Mouse (Mus musculus) fat pad, adult 2 months (tissue): ENCODE measurements around the gene Prkca.
A peak's percentile ranks its signal among the peaks of the same experiment; 100 is the strongest.

Source experiments
- DNase-seq: peaks from one replicate; pipeline ENCODE4 v3.0.0-alpha.2; 2011; ENCODE audit warnings: low read depth, low spot score; ENCODE audit errors: extremely low read depth

Prkca gene

DNA sequence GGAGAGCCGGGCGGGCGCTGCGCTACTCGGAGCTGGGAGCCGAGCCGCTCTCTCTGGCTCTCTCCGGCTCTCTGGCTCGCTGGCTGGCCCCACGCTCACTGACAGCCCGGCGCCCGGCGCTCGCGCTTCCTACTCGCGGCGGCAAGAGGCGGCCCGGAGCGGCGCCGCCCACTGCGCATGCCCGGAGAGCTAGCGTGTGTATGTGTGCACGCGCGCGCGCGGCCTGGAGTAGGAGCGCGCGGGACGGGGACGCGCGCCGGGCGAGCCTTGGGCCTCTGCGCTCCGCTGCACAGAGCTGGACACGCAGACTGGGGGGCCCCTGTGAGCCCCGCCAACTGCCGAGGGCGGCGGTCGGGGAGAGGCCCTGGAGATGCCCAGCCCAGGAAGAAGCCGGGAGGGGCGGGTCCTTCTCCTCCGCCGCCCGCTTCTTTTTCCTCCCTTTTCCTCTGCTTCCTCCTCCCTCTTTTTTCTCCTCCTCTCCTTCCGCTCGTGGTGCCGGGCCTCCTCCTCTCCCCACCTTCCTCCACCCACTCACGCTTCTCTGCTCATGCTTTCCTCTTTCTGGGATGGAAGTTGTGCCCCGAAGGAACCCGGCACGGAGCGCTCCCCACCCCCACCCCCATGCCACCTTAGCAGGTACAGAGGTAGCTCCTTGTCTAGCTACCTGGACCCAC lies at the start of gene Prkca:
Gene Prkca, minus strand, starts transcription at position 140 of the 674 bp plus-strand sequence.
- no peak for DNase-seq

DNA sequence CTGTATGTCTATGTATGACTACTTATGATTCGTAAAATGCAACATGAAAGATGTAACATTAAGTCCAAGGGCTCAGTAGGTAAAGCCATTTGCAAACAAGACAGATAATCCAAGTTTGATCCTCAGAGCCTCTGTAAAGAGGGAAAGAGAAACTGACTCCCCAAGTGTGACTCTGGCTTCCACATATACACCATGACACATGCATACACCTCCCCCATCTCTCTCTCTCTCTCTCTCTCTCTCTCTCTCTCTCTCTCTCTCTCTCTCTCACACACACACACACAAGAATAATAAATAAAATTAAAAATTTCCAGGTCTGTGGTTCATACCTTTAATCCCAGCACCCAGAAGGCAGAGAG lies 41.9 kb upstream of the Prkca start:
- no peak for DNase-seq

DNA sequence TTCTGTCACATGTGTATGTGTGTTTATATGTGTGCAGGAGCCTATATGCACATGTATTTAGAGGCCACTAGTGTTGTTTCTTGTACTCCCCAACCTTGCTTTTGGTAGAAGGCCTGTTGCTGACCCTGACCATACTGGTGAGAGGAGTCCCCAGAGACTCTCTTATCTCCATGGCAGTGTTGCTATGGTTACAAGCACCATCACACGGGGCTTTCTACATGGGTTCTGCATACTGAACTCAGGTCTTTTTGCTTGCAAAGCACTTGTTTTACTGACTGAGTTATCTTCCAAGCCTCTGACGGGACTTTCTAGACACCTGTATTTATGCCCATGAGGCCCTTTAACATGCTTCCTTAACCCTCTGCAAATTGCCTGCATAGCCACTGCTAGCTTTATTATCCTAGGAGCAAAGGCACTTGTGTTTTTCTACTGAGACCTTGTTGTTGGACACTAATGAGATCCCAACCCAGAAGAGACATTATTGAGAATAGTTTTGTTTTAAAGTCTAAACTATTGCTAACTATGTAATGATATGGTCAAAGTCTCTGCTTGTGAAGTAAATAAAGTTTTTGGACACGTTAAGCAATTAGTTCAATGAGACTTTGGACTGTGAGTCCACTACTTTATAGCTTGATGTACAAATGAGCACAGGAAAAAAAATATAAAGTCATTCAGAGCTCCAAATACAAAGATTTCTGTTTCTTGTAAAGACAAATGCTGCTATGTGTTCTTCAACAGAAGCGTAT lies 41.4 kb upstream of the Prkca start:
- DNase-seq: no peak

DNA sequence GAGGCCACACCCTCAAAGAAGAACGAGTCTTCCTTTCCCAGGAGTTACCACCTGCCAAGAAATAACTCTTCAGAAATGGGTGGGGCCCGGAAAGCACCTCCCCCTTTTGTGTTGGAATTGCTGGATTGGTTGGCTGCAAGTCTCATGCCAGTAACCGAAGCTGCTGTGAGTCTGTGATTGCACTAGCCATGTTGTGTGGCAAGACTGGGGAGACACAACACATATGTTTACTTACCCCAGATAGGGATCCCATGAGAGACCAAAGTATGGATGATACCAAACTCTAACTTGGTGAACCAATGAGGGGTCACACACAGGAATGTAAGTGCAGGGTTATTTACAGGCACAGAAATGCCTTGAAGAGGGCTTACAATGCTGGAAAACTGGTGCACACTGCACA lies 38.9 kb upstream of the Prkca start:
- DNase-seq: no peak

DNA sequence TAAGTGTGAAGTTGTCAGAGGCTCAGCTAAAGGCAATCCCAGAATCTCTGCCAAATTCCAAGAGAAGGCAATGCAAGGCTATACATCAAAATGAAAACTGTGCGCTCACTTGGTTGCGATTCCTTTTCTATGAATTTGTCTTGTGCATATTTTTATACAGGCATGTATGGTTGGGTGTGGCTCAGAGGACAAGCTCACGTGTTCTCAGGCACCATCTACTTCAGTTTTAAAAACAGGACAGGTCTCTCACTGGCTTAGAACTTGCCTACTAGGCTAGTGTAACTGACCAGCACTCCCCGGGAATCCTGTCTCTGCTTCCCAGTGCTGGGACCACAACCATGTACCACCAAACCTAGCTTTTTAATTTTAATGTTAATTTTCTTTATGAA lies 34.6 kb upstream of the Prkca start:
- DNase-seq: no peak

DNA sequence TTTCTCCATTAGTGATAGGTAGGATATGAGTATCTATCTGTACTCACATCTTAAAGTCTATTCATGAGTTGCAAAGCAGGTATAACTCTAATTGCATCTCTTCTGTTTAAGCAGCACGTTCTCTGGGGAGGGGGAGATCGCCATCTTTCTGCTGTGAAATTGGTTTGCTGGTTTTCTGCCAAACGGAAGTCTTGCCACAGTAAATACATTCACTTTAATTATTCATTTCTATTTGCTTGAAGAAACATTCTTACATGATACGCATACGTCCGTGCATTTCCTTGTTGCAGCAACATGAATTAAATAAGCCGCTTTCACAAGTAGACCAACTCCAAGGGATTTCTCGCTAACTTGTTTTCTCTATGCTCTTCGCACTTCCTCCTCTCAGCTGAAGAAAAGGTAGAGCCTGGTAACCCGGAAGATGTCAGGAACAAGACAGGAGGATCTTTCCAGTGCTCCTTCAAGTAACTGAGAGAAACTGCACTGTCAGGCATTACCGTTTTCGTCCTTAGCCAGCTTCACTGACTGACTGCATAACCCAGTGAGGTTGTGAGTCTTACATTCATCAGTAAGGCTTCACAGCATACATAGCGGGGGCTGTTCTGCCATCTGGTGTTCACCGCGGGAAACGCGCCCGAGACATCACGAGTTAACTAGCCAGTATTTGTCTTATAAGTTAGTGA lies 34.1 kb upstream of the Prkca start:
- DNase-seq: no peak

DNA sequence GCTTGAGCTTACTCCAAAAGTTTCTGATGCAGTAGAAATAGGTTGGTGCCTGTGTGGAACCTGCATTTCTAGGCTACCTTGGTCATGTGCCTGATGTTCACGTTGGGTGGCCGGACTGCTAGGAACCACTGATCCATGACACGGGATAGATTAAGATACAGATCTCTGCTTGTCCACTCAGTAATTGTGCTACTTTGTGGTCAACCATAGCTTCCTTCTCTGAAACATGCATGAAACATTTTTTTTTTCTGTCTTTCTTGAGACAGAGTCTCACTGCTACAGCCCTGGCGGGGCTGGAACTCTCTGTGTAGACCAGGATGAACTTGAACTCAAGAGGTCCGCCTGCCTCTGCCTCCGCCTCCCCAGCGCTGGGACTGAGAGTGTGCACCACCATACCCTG lies 33.1 kb upstream of the Prkca start:
- DNase-seq: no peak

DNA sequence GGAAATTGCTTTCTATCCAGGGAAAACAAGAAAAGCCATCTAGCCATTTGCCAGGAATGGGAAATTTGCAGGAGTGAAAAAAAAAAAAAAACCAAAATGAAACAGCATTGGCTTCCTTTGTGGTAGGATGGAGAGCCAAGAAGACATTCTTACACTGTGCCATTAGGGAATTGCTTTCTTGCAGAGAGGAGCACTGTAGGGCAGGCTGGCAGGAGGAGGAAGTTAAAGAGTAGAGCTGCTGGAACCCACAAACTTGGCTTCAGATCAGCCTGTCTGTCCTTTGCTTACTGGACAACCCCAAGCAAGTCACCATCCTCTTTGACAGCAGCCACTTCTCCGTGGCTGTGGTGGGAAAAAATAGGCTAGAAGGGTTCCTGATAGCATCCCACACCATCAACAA lies 23.3 kb upstream of the Prkca start:
- no peak for DNase-seq

DNA sequence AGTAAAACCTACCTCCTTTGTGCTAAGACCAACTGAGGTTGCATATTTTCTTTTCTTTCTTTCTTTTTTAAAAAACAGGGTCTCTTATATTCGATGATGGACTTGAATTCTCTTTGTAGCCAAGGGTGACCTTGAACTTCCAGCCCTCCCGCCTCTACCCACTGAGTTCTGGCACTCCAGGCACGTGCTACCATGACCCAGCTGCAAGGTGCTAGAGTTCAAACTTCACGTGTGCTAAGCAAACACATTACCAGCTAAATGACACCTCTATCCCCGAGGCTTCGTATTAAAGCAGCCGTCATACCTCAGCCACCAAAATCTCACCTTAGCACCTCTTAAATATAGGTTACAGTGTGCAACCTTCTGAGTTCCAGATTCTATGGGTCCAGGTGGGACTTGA lies 21.9 kb upstream of the Prkca start:
- no peak for DNase-seq

DNA sequence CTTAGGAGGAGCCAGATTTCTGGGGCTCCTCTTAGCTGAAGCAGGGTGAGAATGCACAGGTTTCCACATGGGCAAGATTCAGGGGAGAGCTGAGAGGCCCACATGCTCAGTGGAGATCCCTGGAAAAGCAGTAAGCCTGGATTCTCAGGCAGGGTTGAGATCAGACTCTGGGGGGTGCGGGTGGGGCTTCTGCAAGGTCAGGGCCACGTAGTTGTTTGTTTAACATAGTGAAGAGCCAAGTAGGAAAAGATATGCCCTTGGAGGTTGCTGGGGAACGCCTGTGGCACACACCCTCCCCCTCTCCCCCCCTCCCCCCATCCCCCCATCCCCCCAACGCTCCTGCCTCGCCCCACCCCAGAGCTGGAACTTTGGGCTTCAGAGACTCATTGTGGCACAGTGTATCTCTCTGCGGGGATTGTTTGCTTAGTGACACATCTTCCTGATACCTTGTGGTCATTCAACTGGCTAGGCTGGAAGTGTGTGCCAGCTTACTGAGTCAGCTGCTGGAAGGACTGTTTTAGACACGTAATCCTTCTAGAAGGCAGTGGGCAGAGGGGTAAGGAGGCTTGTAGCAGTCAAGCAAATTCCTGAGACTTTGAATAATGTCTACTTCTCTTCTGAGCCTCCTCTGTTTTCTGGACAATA lies 21.3 kb upstream of the Prkca start:
- DNase-seq: peak; percentile 30

DNA sequence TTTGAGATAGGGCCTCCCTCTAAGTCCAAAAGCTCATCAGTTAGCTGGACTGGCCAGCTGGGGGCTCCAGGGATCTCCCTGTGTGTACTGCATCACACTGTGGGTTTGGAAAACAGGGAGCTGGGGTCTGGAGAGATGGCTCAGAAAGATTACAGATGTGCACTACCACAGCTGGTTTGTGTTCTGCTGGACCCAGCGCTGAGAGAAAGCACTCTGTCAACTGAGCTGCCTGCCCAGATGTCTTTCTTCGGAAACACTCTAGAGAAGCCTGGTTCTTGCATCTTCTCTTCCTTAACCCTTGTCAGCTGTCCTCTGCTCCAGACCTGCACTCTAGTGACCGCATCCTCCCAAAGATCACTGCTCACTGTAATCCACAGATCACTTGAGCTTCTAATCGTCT lies 20.3 kb upstream of the Prkca start:
- no peak for DNase-seq

DNA sequence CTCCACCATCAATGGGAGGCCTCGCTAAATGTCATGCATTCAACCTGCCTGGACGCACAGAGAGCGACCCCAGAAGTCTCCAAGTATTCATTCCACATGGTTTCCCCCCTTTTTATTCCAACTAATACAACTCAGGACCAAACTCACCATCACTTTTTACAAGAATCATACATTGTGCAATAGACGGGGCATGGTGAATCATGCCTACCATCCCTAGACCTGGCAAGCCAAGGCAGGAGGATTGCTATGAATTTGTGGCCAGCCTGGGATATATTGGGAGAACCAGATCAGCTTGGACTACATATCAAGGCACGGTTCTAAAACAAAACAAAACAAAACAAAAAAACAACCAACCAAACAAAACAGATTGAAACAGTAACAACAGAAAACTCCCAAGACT lies 19.2 kb upstream of the Prkca start:
- no peak for DNase-seq

DNA sequence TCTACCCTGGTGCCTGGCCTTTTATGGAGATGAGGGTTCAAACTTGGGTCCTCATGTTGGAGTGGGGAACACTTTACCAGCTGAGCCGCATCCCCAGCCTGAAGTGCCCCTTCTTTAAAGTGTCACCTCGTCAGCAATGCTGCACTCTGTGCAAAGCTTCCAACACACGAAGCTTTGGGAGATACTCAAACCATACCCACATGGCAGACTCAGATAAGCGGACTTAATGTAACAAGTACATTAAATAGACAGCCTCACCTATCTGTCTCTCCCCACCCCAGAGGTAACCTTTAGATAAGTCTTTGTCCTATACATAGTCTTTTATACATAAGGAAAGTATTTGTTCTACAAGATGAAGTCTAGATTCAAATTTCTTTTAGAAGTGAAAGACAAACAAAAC lies 17.3 kb upstream of the Prkca start:
- DNase-seq: no peak

DNA sequence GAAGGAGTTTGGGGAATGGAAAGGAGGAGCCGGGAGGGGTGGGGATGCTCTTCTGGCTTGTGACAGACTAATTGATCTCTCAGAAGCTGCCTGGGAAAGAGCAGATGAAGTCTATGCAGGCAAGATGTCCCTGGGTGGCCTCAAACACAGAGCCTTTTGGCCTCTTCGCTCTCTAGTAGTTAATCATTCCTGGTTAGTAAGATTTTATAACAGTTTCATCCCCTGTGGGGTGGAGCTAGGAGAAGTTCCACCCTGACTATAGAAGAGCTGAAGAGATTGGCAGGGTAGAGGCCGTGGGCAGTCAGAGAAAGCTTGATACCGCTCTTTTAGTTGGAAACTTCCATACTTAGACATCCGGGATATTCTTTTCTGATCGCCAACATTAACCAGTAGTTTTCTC lies 15.2 kb upstream of the Prkca start:
- DNase-seq: no peak

DNA sequence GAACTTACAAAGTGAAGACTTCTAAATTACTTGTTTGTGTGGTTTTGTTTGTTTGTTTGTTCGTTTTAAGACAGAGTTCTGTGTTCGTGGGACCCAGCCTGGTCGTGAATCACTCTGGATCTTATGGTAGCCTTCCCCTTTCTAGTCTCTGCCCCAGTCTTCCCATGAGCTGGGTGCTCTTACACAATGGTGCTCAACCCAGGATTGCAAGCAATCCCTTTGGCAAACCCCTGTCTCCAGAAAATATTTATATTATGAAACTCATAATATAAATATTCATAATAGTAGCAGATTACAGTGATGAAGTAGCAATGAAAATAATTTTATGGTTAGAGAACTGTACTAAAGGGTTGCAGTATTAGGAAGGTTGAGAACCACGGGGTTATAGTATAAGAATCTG lies 12.3 kb upstream of the Prkca start:
- DNase-seq: no peak

DNA sequence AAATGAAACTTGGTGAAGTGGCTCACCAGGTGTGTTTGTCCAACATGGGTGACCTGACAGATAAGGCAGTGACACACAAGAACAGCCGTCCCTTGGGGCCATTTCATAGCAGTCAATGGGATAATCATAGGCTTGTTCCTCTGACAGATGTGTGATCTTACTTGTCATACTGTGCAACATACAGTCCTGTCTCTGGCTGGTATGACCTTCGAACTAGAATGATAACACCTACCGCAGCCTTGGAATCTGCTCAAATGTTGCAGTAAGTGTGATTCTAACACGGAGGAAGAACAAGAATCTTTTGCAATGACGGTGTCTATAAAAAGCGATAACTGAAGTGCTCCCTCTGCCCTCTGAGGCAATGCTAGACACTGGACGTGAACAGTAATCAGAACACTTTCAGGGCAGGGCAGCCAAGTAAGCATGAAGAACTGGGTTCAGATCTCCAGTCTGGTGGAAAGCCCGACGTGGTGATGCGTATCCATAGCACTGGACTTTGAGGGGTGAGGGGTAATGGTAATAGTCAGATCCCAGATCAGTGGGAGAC lies 9.2 kb upstream of the Prkca start:
- DNase-seq: no peak

DNA sequence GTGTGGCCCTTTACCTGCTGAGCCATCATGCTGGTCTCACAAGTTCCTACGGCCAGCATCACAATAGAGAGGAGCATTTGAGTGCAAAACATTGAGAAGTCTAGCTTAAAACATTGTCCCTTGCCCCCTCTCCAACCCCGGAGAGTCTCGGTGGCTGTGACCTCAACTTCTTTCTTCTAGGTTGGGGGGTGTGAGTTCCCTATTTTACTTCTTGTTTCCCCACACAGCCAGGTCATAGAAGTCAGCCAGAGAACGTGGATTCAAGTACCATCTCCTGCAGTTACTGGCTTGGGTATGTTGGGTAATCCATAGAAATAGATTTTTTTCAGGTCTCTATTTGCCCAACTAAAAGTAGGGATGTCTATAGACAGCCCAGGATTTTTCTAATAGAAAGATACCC lies 7.1 kb upstream of the Prkca start:
- DNase-seq: no peak

DNA sequence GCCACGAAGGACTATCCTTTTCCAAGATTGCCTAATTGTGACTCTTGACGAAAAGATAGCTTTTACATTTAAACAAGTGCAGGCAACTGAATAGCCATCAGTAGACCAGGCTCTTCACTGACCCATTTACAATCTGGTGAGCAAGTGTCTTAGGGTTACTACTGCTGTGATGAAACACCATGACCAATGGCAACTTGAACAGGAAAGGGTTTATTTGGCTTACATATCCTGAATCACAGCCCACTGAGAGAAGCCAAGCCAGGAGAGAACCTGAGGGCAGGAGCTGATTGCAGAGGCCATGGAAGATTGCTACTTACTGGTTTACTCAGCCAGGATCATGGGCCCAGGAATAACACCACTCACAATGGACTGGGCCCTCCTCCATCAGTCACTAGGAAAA lies 1.6 kb upstream of the Prkca start:
- peak; percentile 63 for DNase-seq

DNA sequence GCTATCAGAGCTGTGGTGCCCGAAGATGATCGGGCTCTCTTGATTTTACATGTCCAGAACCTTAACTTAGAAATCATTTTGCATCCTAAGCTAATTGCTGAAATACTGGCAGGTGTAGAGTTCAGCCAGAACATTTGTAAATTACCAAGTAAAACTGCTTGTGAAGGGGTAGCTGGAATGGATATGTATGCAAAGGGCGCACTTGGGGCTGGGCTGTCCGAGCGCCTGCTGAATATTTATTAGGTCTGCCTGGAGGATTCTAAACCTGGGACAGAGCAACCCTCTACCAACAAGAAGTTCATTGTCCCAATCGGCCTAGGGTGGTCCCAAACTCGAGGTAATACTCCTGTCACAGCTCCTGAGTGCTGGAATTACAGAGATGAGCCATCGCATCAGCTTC lies 1.0 kb upstream of the Prkca start:
- no peak for DNase-seq

DNA sequence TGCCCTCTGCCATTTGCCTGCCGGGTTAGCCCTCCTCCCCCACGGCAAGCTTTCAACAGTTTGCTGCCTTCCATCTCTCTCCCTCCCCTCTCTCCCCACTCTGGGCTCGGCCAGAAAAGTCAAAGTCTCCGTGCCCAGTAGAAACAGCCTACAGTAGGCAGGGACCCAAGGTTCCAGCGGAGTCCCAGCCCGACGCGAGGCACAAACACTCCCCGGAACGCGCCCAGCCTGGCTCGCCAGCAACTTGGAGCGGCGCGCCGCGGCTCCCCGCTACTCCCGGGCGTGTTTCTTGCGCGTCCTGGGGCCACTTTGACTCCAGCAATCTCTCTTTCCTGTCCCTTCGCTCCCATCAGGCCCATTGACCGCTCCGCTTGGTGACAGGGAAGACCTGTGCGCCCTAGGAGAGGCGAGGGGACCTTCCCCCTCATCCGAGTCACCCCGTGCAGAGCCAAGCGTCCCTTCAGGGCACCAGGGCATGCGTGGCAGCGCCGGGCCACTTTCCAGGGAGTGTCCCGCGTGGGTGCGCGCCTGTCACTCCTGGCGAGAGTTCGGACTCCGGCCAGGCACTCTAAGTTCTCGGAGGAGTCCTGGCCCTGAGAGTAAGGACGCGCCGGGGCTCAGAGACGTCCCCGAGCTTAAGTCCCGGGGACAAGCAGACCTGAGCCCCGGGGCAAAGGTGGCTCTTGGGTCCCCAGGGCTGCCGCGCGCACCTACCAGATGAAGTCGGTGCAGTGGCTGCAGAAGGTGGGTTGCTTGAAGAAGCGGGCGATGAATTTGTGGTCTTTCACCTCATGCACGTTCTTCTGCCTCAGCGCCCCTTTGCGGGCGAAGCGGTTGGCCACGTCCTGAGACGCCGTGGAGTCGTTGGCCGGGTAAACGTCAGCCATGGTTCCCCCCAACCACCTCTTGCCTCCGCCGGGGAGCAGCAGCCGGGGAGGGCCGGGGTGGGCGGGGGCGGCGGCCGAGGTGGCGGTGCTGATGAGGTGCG lies 653 bp downstream of the Prkca start, which contains the start of gene Apoh:
Gene Apoh, plus strand, starts transcription at position 574 of the 988 bp plus-strand sequence.
- DNase-seq: no peak
